In genomic region chr2:149546639-149547200, GRCm38 (mm10) we compare ENCODE assay signal across 25 mouse cellular contexts.
"Had no signal": no experiment of that assay in that cellular context is flagged by ENCODE, and none has a peak within 500 bp of the region (broad histone marks: within the 10 kb centered on the region; RNA-seq: fewer than 3 reads in every experiment).

No protein-coding gene starts in this region.

- H3K9ac ChIP-seq: forebrain, postnatal 0 days; heart, embryonic 13.5 days; heart, embryonic 15.5 days; hindbrain, embryonic 12.5 days; kidney, embryonic 15.5 days; limb, embryonic 12.5 days; liver, embryonic 13.5 days had no signal

- H3K4me1 ChIP-seq: heart, embryonic 13.5 days; heart, embryonic 15.5 days; hindbrain, embryonic 12.5 days; kidney, embryonic 15.5 days; limb, embryonic 10.5 days; limb, embryonic 12.5 days; liver, embryonic 13.5 days had no signal

- H3K27ac ChIP-seq: heart, adult 2 months; heart, embryonic 13.5 days; heart, embryonic 15.5 days; hindbrain, embryonic 12.5 days; kidney, embryonic 15.5 days; kidney, postnatal 0 days; left cerebral cortex, adult 2 months; limb, embryonic 10.5 days; limb, embryonic 12.5 days; liver, embryonic 13.5 days had no signal

- H3K4me2 ChIP-seq: heart, embryonic 11.5 days; heart, embryonic 13.5 days; heart, embryonic 15.5 days; hindbrain, embryonic 12.5 days; kidney, embryonic 15.5 days; limb, embryonic 12.5 days; liver, embryonic 11.5 days; liver, embryonic 13.5 days had no signal

- H3K9me3 ChIP-seq: heart, embryonic 13.5 days; heart, embryonic 15.5 days; hindbrain, embryonic 12.5 days; kidney, embryonic 15.5 days; limb, embryonic 10.5 days; limb, embryonic 12.5 days; liver, embryonic 13.5 days had no signal

- DNase-seq: forebrain, postnatal 0 days; gastrocnemius, postnatal 14 days; gastrocnemius, postnatal 36 days; heart, adult 11 months; heart, adult 2 months; heart, postnatal 14 days; heart, postnatal 36 days; kidney, adult 11 months; kidney, adult 2 months; kidney, adult 9 months; kidney, postnatal 14 days; kidney, postnatal 36 days; liver; liver, embryonic 13.5 days had no signal

- H3K4me3 ChIP-seq: heart, adult 2 months; heart, embryonic 13.5 days; heart, embryonic 15.5 days; hindbrain, embryonic 12.5 days; kidney, embryonic 15.5 days; left cerebral cortex, adult 2 months; limb, embryonic 10.5 days; limb, embryonic 12.5 days; liver, embryonic 13.5 days had no signal

- H3K27me3 ChIP-seq: heart, embryonic 13.5 days; heart, embryonic 15.5 days; hindbrain, embryonic 12.5 days; kidney, embryonic 15.5 days; limb, embryonic 12.5 days; liver, embryonic 13.5 days had no signal

- ATAC-seq: forebrain, postnatal 0 days; intestine, embryonic 16.5 days had no signal

- H3K36me3 ChIP-seq: heart, embryonic 13.5 days; heart, embryonic 15.5 days; hindbrain, embryonic 12.5 days; kidney, embryonic 15.5 days; limb, embryonic 10.5 days; limb, embryonic 12.5 days; liver, embryonic 13.5 days had no signal
